Mouse (Mus musculus) kidney, adult 9 months (tissue): Measurements from ENCODE around the gene Gm17655.
A peak's percentile ranks its signal among the peaks of the same experiment; 100 is the strongest.
"Not testable (repeated sequence)": the region's sequence is repeated elsewhere in the genome, so short reads cannot be mapped to it uniquely, and the experiment has no call there.

Experiments
- DNase-seq: peaks from one replicate; pipeline ENCODE4 v3.0.0; 2022

The Gm17655 gene

DNA sequence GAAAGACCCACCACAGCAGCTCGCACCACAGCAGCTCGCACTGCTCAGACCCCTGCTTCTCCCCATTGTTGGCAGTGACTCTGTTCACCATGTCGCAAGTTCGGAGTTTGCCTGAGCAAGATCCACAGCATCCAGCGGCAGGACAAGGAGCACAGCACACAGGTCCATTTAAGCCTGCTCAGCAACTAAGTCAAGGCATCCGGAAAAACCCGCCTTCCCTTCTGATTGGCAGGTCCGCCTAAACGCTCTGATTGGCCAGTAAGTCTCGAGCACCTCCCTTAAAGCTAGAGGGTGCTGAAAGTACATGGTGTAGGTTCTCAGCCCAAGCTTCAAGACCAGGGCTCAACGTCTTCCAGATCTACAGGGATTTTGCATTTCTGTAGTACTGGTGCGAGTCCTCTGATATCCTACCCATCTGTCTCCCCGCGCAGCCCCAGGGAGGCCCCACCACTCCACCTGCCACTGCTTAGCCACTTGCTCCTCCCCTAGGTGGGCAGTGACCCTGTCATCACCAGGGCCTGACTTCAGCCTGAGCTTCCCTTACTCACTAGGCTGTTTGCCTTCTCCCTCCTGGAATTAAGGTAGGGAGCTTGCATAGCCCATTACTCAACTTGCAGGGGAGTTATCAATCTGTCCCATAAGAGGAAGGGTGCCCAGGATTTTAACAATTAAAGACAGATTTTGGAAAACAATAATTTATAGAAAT is 14.0 kb upstream of the Gm17655 start:
- no peak for DNase-seq

GRCm38 (mm10) chr5:110082961-110083360 is 10.6 kb upstream of the Gm17655 start:
- no peak for DNase-seq

- DNase-seq, result peak; percentile 93
These were observed 14.5 kb downstream of the Gm17655 start for GRCm38 (mm10) chr5:110057637-110058408.

DNA sequence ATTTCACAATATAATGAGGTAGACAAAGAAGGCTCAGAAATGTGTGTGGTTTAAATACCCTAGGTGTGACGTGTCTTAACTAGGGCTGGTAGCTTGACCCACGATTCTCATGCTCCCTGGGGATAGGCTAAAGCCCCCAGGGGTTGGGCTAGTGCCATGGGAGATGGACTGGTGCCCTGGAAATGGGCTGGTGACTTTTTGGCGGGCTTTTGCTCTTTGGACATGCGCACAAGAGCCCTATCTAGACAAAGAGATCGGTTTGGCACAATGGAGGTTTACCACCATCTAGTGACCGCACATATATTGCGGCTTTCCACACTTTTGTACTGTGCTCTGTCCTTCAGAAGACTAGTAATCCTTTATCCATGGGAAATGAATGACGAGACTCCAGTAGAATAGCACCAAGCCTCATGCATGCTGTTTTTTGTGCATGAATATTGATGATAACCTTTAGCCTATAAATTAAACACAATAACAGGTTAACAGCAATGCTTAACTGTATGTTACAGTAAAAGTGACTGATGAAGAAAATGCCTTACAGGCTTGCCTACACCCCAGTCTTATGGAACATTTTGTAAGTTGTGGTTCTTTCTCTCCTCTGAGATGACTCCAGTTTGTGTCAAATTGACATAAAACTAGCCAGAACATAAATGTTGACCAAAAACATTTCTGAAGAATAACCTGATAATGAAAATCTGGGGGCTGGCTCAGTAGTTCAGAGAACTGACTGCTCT is 48.5 kb downstream of the Gm17655 start:
- peak; percentile 57 for DNase-seq

DNA sequence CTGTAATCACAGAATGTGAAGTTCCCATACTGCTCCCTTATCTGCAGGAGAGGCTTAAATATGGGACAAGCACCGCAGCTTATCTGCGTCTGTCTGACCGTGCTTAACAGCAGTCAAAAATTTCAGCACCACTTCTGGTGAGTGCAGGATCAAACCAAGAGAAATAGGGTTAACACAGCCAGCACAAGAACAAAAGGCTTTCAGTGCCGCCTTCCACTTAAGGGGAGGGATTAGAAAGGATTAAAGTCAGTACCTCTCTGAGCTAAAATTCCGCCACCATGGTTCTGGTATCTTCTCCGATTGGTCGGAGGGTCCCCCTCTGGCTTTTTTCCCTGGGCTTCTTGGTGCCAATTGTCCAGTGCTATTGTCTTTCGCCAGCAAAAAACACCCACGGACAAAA is 49.0 kb downstream of the Gm17655 start:
- no peak for DNase-seq

DNA sequence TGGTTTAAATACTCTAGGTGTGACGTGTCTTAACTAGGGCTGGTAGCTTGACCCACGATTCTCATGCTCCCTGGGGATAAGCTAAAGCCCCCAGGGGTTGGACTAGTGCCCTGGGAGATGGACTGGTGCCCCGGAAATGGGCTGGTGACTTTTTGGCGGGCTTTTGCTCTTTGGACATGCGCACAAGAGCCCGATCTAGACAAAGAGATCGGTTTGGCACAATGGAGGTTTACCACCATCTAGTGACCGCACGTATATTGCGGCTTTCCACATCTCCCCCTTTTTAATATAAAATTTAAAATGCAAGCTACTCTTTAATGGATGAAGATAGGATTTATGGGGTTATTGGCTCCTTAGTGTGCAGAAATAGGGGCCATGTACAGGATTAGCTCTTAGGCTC is 56.5 kb downstream of the Gm17655 start:
- DNase-seq, result not testable (repeated sequence)
